Comparison of ENCODE assay signal across 6 mouse cellular contexts in genomic region chr13:12717972-12718546, GRCm38 (mm10).
A peak's percentile ranks its signal among the peaks of the same experiment; 100 is the strongest.
DNase-seq lines count a peak whose midpoint lies in the region; ATAC-seq and TF ChIP-seq lines count a peak whose summit lies in the region.
"Not testable (repeated sequence)": the region's sequence is repeated elsewhere in the genome, so short reads cannot be mapped to it uniquely, and the experiment has no call there.

No protein-coding gene starts in this region.

- TF ChIP-seq CTCF in spleen, adult 2 months (IDR thresholded peaks at IDR 0.05; ENCODE audit: extremely low read depth, insufficient read depth, insufficient read length, insufficient replicate concordance), result not testable (repeated sequence)

- H3K27me3 ChIP-seq in spleen, adult 2 months (ENCODE audit: control insufficient read depth, insufficient read depth, low read length), result not testable (repeated sequence)

- H3K4me3 ChIP-seq in spleen, adult 2 months (ENCODE audit: extremely low read depth, insufficient read depth, insufficient read length), result peak overlapping the region; percentile 24; the same call in 1 of the 2 replicates

- not testable (repeated sequence) for H3K36me3 ChIP-seq in spleen, adult 2 months (ENCODE audit: control insufficient read depth, insufficient read depth, low read length)

- H3K27ac ChIP-seq in spleen, adult 2 months (ENCODE audit: insufficient read depth, low read length), result peak overlapping the region; percentile 79

- not testable (repeated sequence) for H3K4me1 ChIP-seq in spleen, adult 2 months (ENCODE audit: control insufficient read depth, insufficient read depth, insufficient read length)

- TF ChIP-seq POLR2A in spleen, adult 2 months (IDR thresholded peaks at IDR 0.05; ENCODE audit: low read depth, low read length), result not testable (repeated sequence)

- peak; percentile 66 for ATAC-seq in granulocyte monocyte progenitor cell, adult 5-6 weeks (replicated peaks; ENCODE audit: poor library complexity, severe bottlenecking)
- peak; percentile 94 for ATAC-seq in neutrophil, adult 5-6 weeks (ENCODE audit: extremely low read depth, insufficient number of reproducible peaks, low FRiP score, poor library complexity, severe bottlenecking)

- 42% methylated on average over 7 of the region's 7 CpGs for WGBS in spleen, adult 2 months

- DNase-seq in B cell, adult 2 months, result peak; percentile 85 to 87
- DNase-seq in lung, postnatal 36 days, result peak; percentile 54
- peak; percentile 46 to 80 for DNase-seq in spleen, adult 2 months (ENCODE audit: low read depth in 1 of 2, low spot score in 2 of 2)
- DNase-seq in spleen, postnatal 4 days (ENCODE audit: low spot score in 2 of 2), result peak; percentile 55 to 62

Comparison
In these comparisons a context has a peak if more than half of its experiments do, and no peak if none do; other contexts are left out.
1. Peak in every context shown above with its lines: DNase-seq, ATAC-seq, H3K4me3 ChIP-seq and H3K27ac ChIP-seq.